Mouse (Mus musculus) kidney, adult 11 months (tissue): ENCODE measurements at regions not wholly inside any gene's neighbourhood (a gene's known extent, or its start where the extent isn't known, plus 50 kb on each side); places are given as distances from the start of the nearest gene placed in this dataset.

ENCODE experiments used
- DNase-seq: peaks from one replicate; pipeline ENCODE4 v3.0.0; 2022

DNA sequence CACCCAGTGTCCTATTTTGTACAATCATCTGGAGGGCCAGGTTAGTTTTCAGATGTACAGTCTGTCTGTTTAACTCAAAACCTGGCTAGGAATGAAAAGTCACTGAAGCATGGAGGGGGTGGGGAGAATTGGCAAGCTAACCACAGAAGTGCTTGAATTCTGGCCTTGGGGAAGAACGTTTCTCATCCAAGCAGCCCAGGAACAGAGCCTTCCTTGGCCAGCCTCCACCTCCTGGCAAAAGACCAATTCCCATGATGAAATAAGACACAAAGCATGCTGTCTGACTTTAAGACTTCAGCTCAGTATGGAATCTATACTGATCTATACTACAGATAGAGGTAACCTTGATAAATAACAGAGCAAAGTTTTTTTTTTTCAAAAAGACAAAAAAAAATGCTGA lies 80.3 kb upstream of the Zfp648 start:
- DNase-seq, result peak; percentile 92

DNA sequence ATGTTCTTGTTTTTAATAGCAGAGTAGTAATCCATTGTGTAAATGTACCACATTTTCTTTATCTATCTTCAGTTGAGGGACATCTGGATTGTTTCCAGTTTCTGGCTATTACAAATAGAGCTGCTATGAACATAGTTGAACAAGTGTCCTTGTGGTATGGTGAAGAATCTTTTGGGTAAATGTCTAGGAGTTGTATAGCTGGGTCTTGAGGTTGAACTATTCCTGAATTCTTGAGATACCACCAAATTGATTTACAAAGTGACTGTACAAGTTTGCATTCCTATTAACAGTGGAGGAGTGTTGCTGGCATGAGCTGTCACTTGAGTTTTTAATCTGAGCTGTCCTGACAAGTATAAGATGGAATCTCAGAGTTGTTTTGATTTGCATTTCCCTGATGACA lies 76.0 kb upstream of the Zfp648 start:
- DNase-seq, result no peak

DNA sequence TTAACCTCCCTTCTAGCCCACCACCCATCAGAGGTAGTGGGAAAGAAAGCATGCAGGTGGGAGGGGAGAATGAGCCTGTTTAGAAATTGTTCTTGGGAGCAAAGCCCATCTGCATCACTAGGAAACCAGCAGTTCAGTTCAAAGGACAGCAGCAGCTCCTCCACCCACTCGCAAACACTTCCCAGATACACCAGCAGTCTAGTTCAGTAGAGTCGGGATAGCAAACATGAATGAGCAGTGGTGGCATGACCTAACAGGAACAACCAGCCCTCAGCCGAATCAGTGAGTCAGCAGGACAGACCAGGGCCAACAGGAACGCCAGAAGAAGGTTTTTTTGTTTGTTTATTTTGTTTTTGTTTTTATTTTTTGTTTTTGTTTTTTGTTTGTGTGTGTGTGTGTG lies 74.5 kb upstream of the Zfp648 start:
- DNase-seq, result no peak

DNA sequence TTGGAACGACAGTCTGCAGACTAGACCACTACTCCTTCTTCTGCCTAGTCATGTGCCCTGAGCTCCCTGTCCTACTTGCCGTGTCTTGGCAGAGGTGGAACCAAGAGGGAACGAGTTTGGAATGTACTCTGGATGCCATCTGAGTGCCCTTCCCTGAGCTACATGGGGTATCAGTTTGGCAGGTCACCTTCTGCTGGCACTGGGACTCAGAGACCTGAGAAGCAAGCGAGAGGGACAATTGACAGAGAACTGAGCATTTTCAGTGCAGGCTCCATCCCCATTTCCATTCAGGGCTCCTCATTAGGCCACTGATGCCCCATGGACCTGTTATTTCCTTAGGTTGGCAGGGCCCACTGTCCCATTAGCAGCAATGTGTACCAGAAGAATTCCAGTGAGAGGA lies 61.5 kb upstream of the Zfp648 start:
- no peak for DNase-seq

DNA sequence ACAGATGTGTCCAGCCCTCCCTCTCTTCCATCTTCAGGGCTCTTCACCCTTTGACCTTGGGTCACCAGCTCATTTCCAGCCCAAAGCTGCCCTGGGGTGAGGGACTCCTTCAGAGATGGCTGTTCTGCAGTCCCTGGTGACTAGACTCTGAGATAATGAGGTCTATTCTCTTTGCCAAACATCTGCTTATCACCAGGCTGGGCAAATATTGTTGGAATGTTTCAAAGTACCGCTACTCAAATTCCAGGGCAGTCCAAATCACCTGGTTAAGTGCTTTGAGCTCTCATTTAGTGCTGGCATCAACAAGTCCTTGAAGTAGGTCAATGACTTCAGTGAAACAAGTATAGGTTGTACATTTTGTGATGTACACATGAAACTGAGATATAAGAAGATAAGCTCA lies 57.3 kb upstream of the Zfp648 start:
- no peak for DNase-seq

DNA sequence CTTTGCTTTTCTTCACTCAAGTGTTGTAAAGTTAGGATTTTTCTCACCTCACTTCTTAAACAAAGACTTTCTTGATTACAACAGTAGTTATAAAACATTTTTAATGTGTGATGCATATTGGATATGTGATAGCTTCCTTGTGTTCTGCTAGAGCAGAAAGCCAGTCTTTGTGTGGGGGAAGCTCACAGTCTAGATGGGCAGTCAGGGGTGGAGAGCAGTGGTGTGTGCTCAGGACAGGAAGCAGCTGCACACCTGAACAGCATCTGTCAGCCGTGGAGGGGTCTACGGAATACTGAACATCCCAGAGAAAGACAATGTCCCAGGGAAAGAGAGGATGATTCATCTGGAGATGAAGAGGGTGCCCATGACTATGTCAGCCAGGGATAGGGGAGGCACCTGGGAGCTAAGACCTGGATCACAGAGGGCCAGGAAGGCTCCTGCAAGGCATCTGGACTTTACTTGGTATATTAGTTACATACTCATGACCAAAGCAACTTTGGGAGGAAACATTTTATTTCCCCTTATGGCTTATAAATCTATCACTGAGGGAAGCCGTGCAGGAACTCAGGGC lies 53.9 kb upstream of the Zfp648 start:
- DNase-seq, result no peak

DNA sequence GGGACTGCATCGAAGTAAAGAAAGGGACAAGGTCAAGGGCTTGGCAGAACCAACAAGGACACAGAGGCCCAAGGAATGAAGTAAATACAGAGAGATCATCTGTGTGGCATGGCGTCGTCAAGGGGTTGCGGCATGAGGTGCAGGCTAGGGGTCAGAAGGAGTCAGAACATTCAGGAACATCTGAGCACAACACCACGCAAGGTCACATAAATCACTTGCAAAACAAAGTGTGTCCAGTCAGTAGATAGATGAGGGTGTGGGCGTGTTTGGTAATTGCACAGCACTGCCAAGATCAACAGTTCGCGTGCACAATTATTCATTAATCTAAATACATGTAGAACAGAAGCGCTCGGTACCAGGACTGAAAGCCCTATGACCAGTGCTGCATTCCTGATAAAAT lies 52.0 kb upstream of the Zfp648 start:
- peak; percentile 86 for DNase-seq

DNA sequence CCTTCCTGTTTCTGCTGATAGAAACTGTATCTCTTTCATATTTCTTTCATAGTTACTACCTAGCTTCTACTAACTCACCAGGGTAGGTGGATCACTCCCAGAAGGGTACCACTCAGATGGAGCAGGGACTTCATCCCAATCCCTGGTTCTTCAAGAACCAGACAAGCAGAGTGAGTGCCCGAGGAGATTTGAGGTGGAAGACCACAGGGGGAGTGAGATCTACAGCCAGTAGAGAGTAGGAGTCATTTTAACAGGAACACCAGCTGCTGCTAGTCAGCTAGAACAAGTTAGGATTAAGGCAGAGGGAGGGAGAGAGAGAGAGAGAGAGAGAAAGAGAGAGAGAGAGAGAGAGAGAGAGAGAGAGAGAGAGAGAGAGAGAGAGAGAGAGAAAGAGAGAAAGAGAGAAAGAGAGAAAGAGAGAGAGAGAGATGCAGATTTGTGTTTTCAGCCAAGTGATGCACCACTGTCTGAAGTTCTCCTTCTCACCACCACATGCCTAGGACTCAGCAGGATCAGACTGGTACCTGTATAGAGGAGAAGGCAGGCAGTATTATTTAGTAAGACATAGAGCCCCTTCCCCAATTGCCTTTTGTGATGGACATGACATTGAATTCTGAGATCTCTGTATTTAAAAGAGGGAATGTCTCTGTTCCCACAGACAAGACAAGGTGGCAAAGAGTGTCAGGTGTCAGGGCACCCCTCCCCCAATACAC lies 51.4 kb upstream of the Zfp648 start:
- DNase-seq, result no peak

DNA sequence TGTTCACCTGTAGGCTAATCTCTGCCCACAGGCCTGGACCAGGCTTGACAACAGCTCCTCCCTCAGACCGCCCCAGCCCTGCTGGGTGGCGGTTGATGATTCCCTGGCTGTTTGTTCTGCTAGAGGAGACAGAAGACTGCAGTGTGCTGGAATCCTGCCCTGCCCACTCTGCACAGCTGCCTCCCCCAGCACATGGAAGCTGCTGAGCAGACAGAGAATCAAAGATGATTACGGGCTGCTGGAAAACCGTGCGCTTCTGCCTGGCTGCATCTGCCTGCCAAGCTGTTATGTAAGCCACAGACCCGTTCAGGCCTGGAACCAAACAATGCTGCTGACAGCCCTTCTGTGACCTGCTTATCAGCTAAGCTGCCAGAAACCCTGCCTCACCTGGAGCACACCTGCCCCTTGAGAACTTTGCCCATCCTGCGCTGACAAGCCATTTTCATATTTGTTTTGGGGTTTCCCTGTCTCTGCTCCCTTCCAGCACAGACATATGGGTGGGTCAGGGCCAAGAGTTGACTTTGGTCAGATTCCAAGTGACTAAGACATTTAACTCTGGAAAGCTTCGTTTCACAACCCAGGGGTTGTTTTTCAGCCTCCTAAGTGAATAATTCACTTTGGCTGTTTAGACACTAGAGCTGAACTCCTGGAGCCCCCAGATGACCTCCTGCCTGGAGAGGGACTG lies 50.7 kb upstream of the Zfp648 start:
- peak; percentile 96 for DNase-seq
